Mouse (Mus musculus): Measurements from ENCODE around the gene Lrch1. TPM values are rescaled to one million over a fixed set of nuclear protein-coding genes. Genes with fewer than 3 reads are reported as not detected.

Gene Lrch1
- total RNA-seq, 2 experiments from 2014 or later: 3.0 to 4.4 TPM

DNA sequence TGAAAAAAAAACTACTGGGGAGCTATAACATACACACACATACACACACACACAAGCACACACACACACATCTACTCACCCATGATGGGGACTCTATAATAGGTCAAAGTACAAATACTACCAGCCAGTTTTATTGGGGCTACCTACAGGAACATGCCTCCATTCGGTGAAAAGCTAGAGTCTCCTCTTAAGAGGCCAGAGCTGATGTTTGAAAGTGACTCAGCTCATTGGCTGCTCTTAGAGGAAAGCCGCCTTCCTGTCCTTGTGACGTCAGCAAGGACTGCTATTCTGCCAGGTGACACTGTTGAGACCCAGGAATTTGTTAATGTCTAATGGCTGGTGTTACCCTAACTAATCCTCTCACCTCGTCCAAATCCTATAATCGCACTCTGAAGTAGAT is 25.0 kb upstream of the Lrch1 start:
- no peak overlapping the region for H3K4me3 ChIP-seq
- intact Hi-C loops (cut with DNase I): no loop called here

GRCm38 (mm10) chr14:74972216-74972615 is 24.5 kb upstream of the Lrch1 start:
- no peak overlapping the region for H3K4me3 ChIP-seq
- no peak for TF ChIP-seq CTCF (IDR thresholded peaks at IDR 0.05)
- intact Hi-C loops (cut with DNase I): no loop called here
- DNase-seq: no peak
- no peak overlapping the region for H3K27ac ChIP-seq

More for the DNA sequence above, 25.0 kb upstream of the Lrch1 start:
- DNase-seq: no peak
- no peak for TF ChIP-seq CTCF (IDR thresholded peaks at IDR 0.05)
- no peak overlapping the region for H3K27ac ChIP-seq

DNA sequence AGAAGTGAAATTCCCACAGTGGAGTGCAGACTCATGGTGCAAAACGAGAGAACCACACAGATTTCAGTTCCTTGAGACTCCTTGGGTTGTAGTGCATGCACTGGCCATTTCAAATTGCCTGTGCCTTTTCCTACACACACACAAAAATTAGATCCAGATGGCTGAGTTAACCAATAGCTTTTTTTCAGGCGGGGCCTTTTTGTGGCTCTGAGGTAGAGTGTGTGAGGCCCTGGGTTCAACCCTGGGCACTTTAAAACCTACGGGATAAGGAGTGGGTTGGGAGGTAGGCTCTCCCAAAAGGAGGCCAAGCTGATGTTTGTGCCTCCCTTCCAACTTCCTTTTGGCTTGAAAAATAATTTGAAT is 15.7 kb upstream of the Lrch1 start:
- H3K4me3 ChIP-seq: no peak overlapping the region
- TF ChIP-seq CTCF (IDR thresholded peaks at IDR 0.05): no peak
- intact Hi-C loops (cut with DNase I): no loop called here
- no peak for DNase-seq
- H3K27ac ChIP-seq: no peak overlapping the region

- TF ChIP-seq CTCF (IDR thresholded peaks at IDR 0.05): no peak
- no peak overlapping the region for H3K4me3 ChIP-seq
- no peak overlapping the region for H3K27ac ChIP-seq
- intact Hi-C loops (cut with DNase I): no loop called here
- DNase-seq: no peak
Observed at GRCm38 (mm10) chr14:74962713-74963401, 15.2 kb upstream of the Lrch1 start.

DNA sequence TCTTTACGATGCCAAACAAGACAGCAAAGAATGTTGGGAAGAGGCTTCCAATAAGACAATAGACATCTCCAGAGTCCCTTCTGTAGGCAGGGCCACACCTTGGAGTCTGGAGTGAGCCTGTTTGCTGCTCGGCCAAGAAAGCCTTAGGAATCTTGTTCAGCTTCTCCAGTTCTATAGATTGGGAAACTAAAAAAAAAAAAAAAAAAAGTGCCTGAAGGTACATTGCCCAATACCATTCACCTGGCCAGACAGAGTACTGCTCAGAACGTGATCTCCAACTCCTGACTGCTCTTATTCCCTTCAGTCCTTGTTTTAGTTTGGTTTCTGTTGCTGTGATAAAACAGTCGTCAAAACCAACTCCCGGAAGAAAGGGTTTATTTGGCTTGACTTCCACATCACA is 12.9 kb upstream of the Lrch1 start:
- TF ChIP-seq CTCF (IDR thresholded peaks at IDR 0.05): no peak
- Histone ChIP-seq H3K4me3 (no peak overlapping the region), H3K27ac (no peak overlapping the region)
- intact Hi-C loops (cut with DNase I): no loop called here
- DNase-seq: no peak

DNA sequence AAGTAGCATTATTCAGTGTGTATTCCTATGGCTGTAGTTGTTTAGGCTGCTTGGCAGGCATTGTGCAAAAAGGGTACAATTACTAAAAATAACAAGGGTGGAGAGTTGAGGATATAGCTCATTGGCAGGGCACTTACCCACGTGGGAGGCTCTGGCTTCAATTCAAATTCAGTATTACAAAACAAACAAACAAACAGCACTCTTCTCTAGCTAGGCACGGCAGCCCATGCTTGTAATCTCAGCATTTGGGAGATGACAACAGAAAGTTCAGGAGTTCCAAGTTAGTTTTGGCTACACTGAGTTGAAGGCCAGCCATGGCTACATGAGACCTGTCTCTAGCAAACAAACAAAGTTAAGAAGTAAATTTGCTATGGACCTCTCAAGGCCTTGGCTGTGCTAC is 9.0 kb upstream of the Lrch1 start:
- H3K4me3 ChIP-seq: no peak overlapping the region
- TF ChIP-seq CTCF (IDR thresholded peaks at IDR 0.05): no peak
- no peak overlapping the region for H3K27ac ChIP-seq
- DNase-seq: no peak
- intact Hi-C loops (cut with DNase I): no loop called here

DNA sequence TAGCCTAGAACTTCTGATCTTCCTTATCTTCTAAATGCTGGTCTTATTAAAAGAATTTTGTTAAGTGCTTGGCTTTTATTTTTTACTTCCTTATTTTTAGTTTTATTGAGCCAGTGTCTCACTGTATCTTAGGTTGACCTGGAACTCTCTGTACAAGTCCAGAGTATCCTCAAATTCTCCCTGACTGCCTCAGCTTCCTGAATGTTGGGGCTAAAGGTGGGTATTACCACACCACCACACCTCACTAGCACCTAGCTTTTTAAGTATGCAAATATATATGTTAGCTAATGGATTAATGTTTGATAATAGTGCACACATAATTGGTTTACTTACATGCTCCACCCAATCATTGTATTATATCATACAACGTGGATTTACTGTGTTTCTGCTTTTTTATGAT is 8.6 kb upstream of the Lrch1 start:
- intact Hi-C loops (cut with DNase I): no loop called here
- H3K27ac ChIP-seq: no peak overlapping the region
- DNase-seq: no peak
- TF ChIP-seq CTCF (IDR thresholded peaks at IDR 0.05): no peak
- no peak overlapping the region for H3K4me3 ChIP-seq

- intact Hi-C loops (cut with DNase I): loop anchor here (2.0 to 5.0 kb wide), 5 partner anchors 36 to 184 kb away; no protein-coding TSS in a partner anchor
- peak; percentile 71 for DNase-seq
- Histone ChIP-seq H3K27ac (peak overlapping the region; percentile 4), H3K4me3 (peak overlapping the region; percentile 99)
- TF ChIP-seq CTCF (IDR thresholded peaks at IDR 0.05): peak; percentile 90
Observed at GRCm38 (mm10) chr14:74948426-74949240, 957 bp upstream of the Lrch1 start.

DNA sequence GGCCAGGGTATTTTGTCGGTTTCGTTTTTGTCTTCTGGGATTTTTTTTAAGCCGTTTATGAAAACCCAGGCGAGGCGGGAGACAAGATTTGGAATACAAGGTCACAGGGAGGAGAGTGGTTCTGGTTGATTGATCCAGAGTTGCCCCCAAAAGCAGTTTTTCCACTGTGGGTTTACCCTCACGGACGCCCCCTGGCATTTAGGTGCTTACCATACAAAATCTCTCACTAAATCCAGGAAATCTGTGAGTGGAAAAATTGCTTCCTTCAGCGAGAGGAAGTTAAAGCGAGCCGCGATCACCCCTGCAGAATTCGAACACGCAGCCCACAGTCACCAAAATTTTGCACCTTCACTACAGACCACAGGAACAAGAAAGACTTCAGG is 329 bp upstream of the Lrch1 start:
- DNase-seq: no peak
- intact Hi-C loops (cut with DNase I): loop anchor here (2.0 to 5.0 kb wide), 5 partner anchors 36 to 183 kb away; no protein-coding TSS in a partner anchor
- no peak for TF ChIP-seq CTCF (IDR thresholded peaks at IDR 0.05)
- H3K4me3 ChIP-seq: peak overlapping the region; percentile 99
- peak overlapping the region; percentile 91 for H3K27ac ChIP-seq

GRCm38 (mm10) chr14:74946751-74947375 is 813 bp downstream of the Lrch1 start:
- peak; percentile 88 for DNase-seq
- TF ChIP-seq CTCF (IDR thresholded peaks at IDR 0.05): no peak
- intact Hi-C loops (cut with DNase I): loop anchor here (5.0 kb wide), 3 partner anchors 35 to 160 kb away; no protein-coding TSS in a partner anchor
- Histone ChIP-seq H3K27ac (peak overlapping the region; percentile 91), H3K4me3 (peak overlapping the region; percentile 99)

DNA sequence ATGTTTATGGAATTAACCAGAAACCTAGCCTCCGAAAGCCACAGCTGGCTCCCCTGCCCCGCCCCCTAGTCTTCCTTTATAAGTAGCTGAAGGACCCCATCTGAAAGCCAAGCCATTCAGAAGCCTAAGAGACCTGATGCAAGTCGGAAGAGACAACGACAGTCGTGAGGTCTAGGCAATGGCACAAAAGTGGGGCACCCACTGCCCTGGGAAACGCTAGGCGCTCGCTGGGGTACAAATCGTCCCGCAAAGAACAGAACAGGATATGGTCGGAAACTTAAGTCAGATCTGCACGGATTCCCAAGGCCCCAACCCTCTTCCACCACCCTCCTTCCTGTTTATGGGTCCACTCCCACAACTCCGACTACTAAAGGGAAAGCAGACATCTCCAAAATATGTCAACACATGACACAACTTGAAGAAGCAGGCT is 1.3 kb downstream of the Lrch1 start:
- peak overlapping the region; percentile 99 for H3K4me3 ChIP-seq
- H3K27ac ChIP-seq: peak overlapping the region; percentile 91
- no peak for TF ChIP-seq CTCF (IDR thresholded peaks at IDR 0.05)
- DNase-seq: no peak
- intact Hi-C loops (cut with DNase I): loop anchor here (5.0 kb wide), 3 partner anchors 34 to 159 kb away; no protein-coding TSS in a partner anchor

- H3K4me3 ChIP-seq: peak overlapping the region; percentile 99
- peak overlapping the region; percentile 91 for H3K27ac ChIP-seq
- intact Hi-C loops (cut with DNase I): loop anchor here (5.0 kb wide), 3 partner anchors 33 to 158 kb away; no protein-coding TSS in a partner anchor
- DNase-seq: no peak
- TF ChIP-seq CTCF (IDR thresholded peaks at IDR 0.05): no peak
Observed at GRCm38 (mm10) chr14:74945266-74946215, 2.1 kb downstream of the Lrch1 start.

Measured in gastrocnemius, adult 2 months (tissue).